Mouse (Mus musculus) urinary bladder, postnatal 36 days (tissue): Measurements from ENCODE around the gene Zfp64.

Experiments used
- DNase-seq, 2 experiments: peaks; one replicate each; pipeline ENCODE4 v3.0.0; 2022; ENCODE audit warnings: low spot score in 2 of 2, mixed read lengths in 1 of 2

Gene Zfp64

DNA sequence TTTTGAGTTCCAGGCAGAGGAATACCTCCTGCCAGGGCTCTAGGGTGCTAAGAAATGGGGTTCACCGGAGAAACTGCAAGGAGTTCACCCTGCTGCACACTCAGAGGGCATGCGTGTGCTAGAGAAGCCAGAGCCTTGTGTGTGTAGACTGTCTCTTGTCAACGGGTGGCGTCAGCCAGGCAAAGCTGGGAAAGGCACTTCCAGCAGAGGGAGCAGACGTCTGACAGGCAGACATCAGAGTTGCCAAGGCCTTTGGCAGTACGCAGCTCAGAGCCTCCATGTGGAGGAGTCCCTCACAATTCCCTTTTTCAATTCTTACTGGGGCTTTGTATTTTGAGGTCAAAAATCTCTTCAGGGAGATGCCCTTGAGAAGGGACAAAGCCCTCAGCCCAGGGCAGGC, 6.9 kb downstream of the Zfp64 start:
- DNase-seq = no peak

DNA sequence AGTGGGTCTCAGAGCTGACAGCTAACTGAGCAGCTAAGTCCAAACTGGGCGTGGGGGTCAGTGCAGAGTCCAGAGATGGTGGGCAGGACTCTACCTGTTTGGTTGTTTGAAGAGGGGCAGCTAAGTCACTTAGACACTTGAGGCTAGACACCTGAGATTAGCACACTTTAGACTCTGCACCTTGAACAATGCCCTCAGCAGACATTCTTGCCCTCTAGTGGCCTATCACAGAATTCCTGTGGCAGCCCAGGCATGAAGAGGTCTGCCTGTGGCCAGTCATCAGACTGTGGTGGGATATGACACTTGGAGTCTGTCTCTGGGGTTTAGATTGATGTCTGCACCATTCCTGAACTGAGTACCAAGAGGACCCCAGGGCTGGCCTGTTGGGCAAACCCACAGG, 7.7 kb downstream of the Zfp64 start:
- no peak for DNase-seq

DNA sequence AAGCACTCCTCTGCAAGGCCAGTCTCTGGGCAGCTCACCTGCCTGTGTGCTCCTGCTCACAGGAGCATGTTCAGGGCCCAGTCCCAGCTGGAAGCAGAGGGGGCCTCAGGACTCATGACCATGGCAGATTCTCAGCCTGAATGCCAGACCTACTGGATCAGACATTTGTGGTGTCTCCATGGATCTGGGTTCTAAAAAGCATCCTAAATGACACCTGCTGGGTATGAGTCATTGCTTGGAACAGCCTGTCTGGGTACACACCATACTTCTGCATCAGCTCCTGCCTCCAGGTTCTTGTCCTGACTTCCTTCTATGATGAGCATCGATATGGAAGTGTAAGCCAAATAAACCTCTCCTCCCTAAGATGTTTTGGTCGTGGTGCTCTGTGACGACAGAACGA, 11.4 kb downstream of the Zfp64 start:
- DNase-seq = no peak

DNA sequence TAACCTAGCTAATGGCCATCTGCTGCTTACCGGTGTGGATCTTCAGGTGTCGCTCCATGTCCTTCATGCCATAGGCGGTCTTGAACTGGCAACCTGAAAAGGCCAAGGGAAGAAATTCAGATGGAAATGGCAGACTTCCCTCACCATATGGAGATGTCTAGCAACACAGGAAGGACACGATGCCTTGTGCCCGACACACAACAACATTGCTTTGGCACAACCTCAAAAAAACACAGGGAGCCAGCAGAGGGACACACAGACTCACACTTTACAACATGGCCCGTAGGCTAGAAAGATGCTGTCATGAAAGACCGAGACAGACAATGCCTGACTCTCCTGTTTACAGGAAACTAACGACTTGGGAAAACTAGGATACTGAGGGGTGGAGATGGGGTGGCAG, 15.4 kb downstream of the Zfp64 start:
- no peak for DNase-seq

DNA sequence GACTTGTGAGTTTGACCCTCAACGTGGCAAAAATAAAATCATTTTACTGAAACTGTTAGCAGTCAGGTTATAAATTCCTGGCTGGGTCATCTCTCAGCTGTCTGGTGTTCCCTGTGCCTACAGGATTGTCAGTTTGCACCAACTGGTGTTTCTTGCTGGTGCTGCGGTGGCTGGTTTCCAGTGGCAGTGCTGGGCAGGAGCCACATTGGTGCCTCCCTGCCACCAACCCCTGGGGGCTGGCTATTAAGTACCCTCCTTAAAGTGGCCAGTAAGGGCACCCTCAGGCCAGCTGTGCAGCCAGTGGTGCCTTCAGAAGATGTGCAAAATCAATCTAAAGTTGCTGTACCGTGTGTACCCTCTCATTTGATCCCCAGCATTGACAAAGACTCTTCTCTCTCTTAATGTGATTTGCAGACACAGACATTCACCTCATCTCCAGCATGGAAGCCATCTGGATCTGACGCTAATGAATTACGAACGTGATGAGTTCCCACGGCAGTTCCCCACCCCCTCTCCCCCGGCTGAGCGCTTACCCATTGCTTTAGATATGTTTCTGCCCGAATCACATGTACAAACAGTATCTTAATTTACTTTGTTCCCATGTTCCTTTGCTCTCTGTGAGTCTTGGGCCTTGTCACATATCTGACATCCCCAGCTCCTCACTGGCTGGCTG, 16.0 kb downstream of the Zfp64 start:
- DNase-seq = no peak

DNA sequence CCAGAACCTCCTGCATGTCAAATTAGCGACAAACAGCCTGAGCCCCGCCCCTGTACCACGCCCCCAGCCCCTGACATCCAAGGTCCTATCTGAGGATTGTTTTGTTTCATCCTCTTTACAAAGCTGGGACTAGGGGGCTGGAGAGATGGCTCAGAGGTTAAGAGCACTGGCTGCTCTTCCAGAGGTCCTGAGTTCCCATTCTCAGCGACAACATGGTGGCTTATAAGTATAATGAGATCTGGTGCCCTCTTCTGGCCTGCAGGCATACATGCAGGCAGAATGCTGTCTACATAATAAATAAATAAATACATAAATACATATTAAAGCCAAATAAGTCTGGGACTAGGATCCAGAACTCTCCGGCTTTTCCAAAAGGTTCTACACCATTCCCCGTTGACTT, 18.5 kb downstream of the Zfp64 start:
- DNase-seq = no peak

DNA sequence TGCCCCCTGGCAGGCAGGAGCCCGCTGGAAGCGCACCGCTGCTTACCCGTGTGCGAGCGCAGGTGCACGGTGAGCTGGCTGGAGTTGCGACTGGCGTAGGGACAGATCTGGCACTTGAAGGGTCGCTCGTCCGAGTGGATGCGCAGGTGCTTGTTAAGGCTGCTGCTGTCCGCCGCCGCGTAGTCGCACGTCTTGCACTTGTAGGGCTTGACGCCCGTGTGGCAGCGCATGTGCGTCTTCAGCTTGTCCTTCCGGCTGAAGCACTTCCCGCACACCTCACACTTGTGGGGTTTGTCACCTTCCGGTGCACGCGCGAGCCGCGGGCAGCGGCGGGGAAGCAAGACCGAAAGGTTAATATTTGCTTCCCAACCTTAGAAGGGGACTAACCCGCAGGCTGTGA, 20.2 kb downstream of the Zfp64 start:
- no peak for DNase-seq

DNA sequence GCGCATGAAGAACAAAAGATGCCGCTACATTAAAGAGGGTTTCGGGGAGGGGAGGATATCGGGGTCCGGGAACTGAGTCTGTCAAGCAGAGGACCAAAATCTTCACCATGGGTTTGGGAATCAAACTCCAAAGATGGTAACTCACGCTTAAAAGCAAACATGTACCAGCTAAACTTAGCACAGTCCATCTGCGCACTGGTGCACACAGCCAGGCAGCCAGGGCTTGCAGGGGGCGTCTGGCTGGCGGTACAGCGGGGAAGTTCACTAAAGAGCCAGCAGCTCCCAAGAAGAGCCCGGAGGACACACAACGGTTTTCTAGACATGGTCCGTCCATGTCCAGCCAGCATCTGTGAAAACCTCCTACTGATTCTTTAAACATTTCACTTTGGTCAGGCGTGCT, 23.7 kb downstream of the Zfp64 start:
- no peak for DNase-seq

DNA sequence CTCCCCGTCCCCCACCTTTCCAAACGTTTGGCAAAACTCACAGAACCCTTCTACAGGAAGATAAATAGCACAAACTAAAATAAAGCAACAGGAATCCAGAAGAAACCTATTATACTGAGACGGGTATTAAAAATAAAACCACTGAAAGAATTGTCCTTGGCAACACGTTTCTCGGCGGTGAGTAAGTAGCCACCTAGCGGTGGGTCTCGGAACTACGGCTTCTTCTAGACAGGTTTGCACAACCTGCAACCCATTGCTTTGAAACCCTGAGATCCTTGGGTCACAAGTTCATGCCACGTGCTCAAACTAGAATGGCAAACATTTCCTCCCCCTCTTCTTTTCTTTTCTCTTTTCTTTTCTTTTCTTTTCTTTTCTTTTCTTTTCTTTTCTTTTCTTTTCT, 25.7 kb downstream of the Zfp64 start:
- peak; percentile 39 to 54 for DNase-seq

DNA sequence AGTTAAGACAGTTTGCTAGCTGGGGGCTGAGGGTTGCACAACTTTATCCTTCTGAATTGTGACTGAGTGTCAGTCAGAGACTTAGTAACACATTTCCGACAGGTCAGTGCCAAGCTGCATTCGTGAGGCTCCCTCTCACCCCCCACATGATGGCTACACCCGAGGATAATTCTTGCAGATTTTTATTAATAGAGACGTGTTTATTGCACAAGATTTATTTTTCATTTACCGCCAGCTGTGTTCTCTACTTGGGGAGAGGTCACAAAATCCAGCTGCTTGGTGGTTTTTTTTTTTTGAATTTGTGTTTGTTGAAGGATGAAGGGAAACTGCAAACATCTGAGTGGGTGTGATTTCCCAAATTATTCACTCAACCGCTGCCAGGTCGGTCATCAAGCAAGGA, 28.0 kb downstream of the Zfp64 start:
- DNase-seq = no peak

DNA sequence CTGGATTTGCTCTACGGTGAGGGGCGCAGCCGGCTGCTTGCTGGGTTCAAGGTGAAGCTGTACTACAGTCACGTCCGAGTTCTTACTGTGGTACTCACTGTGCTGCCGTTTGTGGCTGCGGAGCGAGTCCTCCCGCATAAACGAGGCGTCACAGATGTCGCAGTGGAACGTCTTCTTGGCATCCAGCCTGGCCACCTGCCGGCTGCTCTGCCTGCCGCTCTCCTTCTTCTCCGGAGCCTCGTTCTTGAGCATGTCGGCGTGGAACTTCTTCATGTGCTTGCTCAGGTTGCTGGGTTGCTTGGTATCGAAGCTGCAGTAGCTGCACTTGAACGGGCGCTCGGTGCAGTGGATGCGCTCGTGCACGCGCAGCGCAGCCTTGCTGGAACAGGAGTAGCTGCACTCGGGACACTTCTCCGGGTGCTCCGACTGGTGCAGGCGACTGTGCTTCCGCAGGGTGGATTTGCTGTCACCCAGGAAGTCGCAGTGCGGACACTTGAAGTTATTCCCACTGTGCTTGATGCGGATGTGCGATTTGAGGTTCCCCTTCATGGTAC, 29.1 kb downstream of the Zfp64 start:
- no peak for DNase-seq

DNA sequence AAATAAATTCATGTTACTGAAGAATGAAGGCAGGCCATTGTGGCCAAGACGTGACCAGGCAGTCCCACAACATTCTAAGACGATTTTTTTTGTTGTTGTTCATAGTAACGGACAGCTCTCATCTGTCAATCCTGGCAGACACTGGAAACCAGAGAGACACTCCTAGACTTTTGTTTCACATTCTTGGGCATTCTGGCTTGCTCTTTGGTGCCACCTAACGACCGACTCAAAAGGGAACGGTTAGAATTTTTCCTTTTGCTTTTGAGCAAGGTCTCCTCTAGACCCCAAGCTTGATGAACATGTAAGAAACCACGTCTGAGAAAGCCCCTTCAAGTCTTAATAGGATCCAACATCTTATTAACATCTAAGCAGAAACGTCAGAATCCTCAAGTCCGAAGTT, 31.7 kb downstream of the Zfp64 start:
- peak in 1 of 2 experiments; percentile 21 for DNase-seq

DNA sequence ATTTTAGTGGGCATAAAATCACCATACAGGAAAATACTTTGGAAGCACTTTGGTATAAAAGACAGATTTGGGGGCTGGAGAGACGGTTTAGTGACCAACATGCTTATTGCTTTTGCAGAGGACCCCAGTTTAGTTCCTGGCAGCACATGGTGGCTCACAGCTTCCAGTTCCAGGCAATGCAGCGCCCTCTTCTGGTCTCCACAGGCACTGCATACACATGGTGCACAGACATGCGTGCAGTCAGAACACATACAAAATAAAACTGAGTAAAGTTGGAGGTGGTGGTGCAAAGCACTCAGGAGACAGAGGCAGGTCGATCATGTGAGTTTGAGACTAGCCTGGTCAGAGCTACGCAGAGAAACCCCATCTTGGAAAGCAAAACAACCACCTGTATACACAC, 32.9 kb downstream of the Zfp64 start:
- DNase-seq = no peak

DNA sequence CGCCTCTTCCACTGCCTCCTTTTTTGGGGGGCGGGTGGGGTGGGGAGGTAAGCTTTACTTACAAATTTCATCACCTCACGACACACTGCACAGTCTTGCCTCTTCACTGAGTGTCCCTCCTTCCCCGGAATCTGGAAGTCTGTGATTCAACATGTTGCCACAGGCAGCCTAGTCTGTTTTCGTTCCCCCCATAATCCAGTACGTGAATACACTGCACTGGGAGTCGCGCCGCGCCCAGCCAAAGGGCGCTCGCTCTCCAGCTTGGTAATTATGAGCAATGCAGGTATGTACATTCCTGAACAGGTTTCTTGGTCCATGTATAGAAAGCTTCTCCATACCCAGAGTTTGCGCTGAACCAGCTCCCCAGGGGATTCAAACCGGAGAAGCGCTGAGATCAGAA, 35.4 kb downstream of the Zfp64 start:
- no peak for DNase-seq

DNA sequence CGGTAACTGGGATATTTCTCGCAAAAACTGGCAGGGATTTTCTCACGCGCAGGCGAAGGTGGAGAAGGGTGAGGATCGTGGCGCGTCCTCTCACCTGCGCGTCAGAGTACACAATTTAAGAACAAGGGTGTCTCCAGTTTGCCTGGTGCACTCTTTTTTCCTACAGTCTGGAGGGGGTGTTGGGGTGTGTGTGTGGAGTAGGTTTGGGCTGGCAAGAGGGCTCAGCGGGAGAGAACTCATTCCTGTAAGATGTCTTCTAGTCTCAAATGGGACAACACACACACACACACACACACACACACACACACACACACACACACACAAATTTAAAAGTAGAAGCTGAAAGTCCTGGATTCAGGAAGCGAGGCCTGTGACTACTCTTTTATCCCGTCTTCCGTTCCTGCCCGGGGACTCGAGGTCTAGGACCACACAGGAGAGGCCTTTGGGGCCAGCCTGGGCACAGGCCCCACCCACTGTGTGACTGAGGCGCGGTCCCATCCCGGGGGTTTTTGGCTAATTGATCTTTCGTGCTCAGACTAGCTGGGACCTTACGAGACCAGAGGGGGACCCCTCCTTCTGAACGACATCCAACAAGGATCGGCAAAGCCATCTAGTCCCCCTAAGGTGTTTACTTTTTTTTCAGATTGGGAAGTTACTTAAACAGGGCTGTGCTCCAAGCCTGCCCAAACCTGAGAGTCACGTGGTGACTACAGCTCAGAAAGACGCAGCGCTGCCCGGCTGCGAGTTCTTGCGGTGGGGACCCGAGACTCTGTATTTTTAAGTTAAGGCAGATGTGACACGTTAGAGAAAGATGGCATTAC, 42.3 kb downstream of the Zfp64 start:
- no peak for DNase-seq

DNA sequence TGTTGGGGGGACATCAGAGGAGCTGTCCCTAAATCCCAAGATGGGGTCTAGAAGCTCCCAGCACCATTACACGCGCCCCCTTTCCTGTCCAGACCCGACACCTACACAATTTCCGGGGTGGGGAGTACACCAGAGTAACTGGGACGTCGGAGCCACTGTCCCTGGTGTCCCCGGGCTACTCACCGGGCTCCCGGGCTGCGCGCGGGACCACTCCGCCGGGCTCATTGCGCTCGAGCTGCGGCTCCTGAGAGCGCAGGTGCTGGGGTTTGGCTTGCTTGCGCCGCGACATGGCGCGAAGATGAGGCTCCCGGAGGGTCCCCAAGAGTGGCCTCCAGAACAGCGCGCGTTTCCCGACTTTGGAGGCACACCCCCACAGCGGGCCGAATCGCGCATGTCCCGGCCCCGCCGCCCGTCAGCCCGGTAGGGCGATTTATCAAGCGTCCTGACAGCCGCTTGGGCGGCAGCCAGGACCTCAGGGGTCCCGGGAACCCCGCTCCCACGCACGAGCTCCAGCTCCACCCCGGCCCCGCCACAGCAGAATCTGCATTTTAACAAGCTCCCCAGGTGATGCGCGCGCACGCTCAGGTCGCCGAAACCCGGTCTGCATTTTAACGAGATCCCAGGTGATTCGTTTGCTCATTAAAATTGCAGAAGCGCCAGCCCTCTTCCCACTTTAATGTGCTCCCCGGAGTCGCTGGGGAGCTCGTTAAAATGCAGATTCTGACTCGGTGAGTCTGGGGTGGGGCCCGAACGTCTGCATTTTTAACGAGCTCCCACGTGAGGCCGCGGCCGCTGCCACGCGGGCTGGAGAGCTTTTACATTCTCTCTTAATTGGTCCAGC, 43.1 kb downstream of the Zfp64 start:
- DNase-seq = no peak

DNA sequence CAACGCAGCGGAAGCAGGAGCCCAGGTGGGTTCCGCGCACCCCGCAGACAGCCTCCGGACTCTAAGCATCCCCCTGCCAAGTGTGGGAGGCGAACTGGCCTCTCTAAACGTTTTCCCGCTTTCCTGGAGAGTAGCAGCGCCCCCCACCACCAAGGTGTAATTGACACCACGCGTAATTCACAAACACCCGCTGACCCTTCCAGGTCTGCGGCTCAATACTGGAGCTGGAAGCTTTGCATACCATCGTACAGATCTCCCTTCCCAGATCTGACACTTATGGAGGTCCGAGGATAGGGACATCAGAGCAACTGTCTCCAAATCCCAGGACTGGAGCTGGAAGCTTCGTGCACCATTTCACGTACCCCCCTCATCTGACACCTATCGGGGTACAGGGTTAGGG, 43.9 kb downstream of the Zfp64 start:
- no peak for DNase-seq

DNA sequence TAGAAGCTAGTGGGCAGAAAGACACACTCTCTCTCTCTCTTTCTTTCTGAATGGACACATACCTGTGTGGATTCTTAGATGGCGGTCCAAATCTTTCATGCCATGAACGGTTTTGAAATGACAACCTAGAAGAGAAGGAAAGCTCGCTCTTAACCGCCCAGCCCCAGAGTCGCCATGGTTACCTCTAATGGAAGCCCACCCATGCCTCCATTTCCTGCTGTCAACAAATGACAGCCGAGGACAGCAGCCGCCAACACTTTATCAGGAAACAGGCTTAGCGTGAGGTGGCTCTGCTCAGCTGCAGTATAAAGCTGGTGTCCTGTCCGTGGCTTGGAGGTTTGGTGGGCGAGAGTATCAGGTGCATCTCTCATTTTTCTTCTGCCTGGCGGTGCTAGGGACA, 49.4 kb downstream of the Zfp64 start:
- DNase-seq = no peak

DNA sequence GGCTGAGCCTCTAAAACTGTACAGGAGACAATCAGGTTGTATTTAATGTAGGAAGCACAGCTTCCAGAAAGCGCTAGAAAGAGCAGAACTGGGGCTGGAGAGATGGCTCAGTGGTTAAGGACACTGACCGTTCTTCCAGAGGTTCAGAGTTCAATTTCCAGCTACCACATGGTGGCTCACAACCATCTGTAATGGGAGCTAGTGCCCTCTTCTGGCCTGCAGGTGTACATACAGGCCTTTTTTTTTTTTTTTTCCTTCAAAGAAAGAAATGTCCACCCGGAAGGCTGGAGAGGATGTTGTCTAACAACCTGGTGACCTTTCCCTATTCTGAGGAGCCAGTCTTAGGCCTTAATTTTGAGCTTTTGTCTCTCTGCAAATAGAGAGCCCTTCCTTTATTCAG, 50.5 kb downstream of the Zfp64 start:
- no peak for DNase-seq

DNA sequence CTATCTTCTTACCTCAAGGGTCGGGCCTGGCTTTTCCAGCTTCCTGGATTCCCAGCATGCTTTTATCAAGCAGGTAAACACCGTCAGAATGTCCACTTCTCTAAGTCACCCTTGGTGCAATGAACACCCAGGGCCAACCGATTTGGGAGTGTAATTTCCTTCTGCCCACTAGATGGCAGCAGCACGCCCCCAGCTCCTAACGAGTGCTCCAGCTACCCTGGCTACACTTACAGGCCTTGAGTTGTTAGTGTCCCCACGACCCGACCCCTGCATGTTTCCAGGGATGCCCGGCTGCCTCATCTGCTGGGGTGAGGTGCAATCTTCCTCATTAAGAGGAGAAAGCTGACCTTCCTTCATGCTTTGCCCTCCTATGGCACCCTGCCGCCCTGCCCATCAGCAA, 51.2 kb downstream of the Zfp64 start:
- peak; percentile 26 to 35 for DNase-seq

DNA sequence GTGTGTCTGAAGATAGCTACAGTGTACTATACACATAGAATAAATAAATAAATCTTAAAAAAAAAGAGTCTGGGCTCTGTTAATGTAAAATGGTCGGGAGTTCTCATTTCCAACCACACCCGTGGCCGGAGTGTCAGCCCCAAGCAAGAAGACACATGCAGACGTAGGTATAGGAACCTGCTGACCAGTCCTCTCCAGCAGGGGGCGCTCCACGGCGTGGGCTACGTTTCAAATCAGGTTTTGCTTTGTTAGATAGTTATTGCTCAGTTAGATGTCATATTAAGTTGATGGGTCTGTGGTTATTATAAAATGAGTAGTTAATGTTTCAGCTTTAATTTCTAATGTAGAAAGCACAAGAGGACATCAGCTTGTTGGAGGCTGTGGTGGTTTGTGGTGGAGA, 52.8 kb downstream of the Zfp64 start:
- peak; percentile 29 to 37 for DNase-seq

DNA sequence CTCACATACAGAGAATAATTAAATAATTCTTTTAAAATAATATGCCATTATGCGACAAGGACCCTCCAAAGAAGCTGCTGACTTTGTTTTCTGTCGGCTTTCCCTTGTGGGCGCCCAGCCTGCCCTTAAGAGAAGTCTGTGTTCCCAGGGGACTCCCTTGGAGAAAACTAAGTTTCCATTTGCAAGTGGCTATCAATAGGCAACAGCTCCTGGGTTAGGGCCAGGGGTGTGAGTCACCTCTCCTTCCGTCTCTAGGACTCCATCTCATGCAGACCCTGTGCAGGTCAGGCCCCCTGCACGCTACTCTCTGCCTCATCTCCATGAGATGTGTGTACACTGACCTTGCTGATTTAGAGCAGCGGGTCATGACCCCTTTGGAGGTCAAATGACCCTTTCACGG, 57.5 kb downstream of the Zfp64 start:
- no peak for DNase-seq
